Mouse (Mus musculus) kidney, postnatal 0 days (tissue): ENCODE measurements around the gene Lrp5. TPM values are rescaled to one million over a fixed set of nuclear protein-coding genes. Genes with fewer than 3 reads are reported as not detected.

ENCODE experiments used
- ATAC-seq: fragments of 200-750 bp; cut with Nextera tagmentation; replicated peaks from 2 replicates; pipeline ENCODE4 v1.8.0; 2017; ENCODE audit warnings: low read depth, moderate number of reproducible peaks, moderate TSS enrichment, moderate library complexity; ENCODE audit not compliant: low FRiP score
- DNase-seq: peaks from one replicate; pipeline ENCODE4 v3.0.0-alpha.2; 2016; ENCODE audit warnings: low spot score
- H3K27ac ChIP-seq: fragments of 300-500 bp; sonication (generic); 2 replicates; pipeline ENCODE4 v1.5.1; 2014; ENCODE audit warnings: mild to moderate bottlenecking
- H3K27me3 ChIP-seq: fragments of 300-500 bp; sonication (generic); 2 replicates; pipeline ENCODE4 v1.6.1; 2014; ENCODE audit warnings: low read length, mixed read lengths; ENCODE audit not compliant: insufficient read depth
- H3K36me3 ChIP-seq: fragments of 300-500 bp; sonication (generic); 2 replicates; pipeline ENCODE4 v1.6.1; 2014; ENCODE audit warnings: low read length, mixed read lengths; ENCODE audit not compliant: insufficient read depth
- H3K4me1 ChIP-seq: fragments of 300-500 bp; sonication (generic); replicated peaks from 2 replicates; pipeline ENCODE4 v1.6.1; 2014; ENCODE audit warnings: antibody characterized with exemption, low read length, mixed read lengths; ENCODE audit not compliant: insufficient read depth
- H3K4me2 ChIP-seq: fragments of 300-500 bp; sonication (generic); 2 replicates; pipeline ENCODE4 v1.6.1; 2014; ENCODE audit warnings: mild to moderate bottlenecking, low read length, moderate library complexity, mixed read lengths
- H3K4me3 ChIP-seq: fragments of 300-500 bp; sonication (generic); replicated peaks from 2 replicates; pipeline ENCODE4 v1.5.1; 2014; ENCODE audit warnings: low read depth, low read length
- H3K9ac ChIP-seq: fragments of 300-500 bp; sonication (generic); 2 replicates; pipeline ENCODE4 v1.6.1; 2014; ENCODE audit warnings: low read depth, low read length
- H3K9me3 ChIP-seq: fragments of 300-500 bp; sonication (generic); replicated peaks from 2 replicates; pipeline ENCODE4 v1.6.1; 2016; ENCODE audit warnings: low read length, inconsistent platforms, mixed read lengths
- CTCF ChIP-seq: IDR thresholded peaks from 2 replicates; pipeline ENCODE4 v1.5.1; 2016; ENCODE audit warnings: antibody characterized with exemption, low read depth, mild to moderate bottlenecking, moderate library complexity
- whole genome bisulfite sequencing: fragments of 180-500 bp; shearing (Covaris S2); extraction: QIAGEN DNeasy Blood & Tissue Kit; methylation state at CpG from one replicate; pipeline ENCODE4 v1.1.7; 2014; 5-methylcytosine and 5-hydroxymethylcytosine counted together
- polyA plus RNA-seq: library from polyadenylated mRNA; unstranded; fragments of >200 nt; fragmentation: Nextera tagmentation; extraction: Ambion mirVana; gene quantifications from 2 replicates; pipeline ENCODE4 v1.2.1, GENCODE M21; 2015

Lrp5 gene
- polyA plus RNA-seq, 1 experiment from 2014 or later = 3.5 TPM

DNA sequence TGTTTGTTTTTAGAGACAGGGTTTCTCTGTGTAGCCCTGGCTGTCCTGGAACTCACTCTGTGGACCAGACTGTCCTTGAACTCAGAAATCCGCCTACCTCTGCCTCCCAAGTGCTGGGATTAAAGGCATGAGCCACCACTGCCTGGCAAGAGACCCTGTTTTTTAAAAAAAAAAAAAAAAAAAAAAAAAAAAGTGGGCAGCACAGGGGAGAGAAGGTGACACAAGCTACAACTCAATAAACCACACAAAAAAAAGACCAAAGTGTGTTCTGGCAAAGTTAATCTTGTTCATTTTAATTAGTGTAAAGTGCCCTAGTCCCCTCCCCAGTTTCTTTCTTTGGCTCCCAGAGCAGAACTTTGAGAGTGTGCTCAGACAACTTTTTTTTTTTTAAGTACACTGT, 137.1 kb downstream of the Lrp5 start:
- 95% methylated on average over 1 of the region's 1 CpGs for whole genome bisulfite sequencing
- no peaks in the 10 kb centered on the region for H3K4me1 ChIP-seq
- no peaks in the 10 kb centered on the region for H3K27me3 ChIP-seq

GRCm38 (mm10) chr19:3548311-3548710, 138.1 kb downstream of the Lrp5 start:
- no peaks in the 10 kb centered on the region for H3K36me3 ChIP-seq
- H3K4me3 ChIP-seq = no peak overlapping the region
- H3K9ac ChIP-seq = no peak overlapping the region
- DNase-seq (no peak), ATAC-seq (no peak)
- H3K27ac ChIP-seq = no peak overlapping the region
- no peak overlapping the region for H3K4me2 ChIP-seq
- H3K27me3 ChIP-seq = no peaks in the 10 kb centered on the region
- TF ChIP-seq CTCF = no peak
- WGBS = 97% methylated on average over 1 of the region's 1 CpGs
- no peaks in the 10 kb centered on the region for H3K9me3 ChIP-seq
- no peaks in the 10 kb centered on the region for H3K4me1 ChIP-seq

More for the DNA sequence above, 137.1 kb downstream of the Lrp5 start:
- no peak for ATAC-seq
- no peak for TF ChIP-seq CTCF
- no peak for DNase-seq
- no peak overlapping the region for H3K4me3 ChIP-seq
- H3K4me2 ChIP-seq = no peak overlapping the region
- no peaks in the 10 kb centered on the region for H3K36me3 ChIP-seq
- no peak overlapping the region for H3K9ac ChIP-seq
- no peak overlapping the region for H3K27ac ChIP-seq
- H3K9me3 ChIP-seq = no peaks in the 10 kb centered on the region

DNA sequence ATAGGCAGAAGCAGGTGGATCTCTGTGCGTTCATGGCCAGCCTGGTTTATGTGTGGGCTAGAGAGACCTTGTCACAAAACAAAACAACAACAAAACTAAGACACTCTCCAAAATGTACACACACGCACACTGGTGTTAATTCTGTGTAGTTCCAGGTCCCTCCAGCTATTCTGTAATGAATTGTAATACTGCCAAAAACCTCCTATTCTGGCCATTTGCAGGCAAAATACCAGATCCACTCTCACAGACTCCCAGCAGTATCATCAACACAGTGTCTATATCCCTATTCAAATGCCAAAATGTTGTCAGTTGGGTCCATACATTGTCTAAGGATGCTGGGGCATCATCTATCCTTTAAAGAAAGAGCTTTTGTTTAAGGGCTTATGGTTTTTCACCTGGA, 141.4 kb downstream of the Lrp5 start:
- peaks cover 6% of the 10 kb centered on the region for H3K36me3 ChIP-seq
- DNase-seq (no peak), ATAC-seq (no peak)
- no peaks in the 10 kb centered on the region for H3K27me3 ChIP-seq
- no peak overlapping the region for H3K9ac ChIP-seq
- TF ChIP-seq CTCF = no peak
- H3K4me1 ChIP-seq = no peaks in the 10 kb centered on the region
- H3K27ac ChIP-seq = no peak overlapping the region
- 87% methylated on average over 2 of the region's 2 CpGs for WGBS
- no peak overlapping the region for H3K4me2 ChIP-seq
- no peaks in the 10 kb centered on the region for H3K9me3 ChIP-seq
- no peak overlapping the region for H3K4me3 ChIP-seq

- Histone ChIP-seq H3K4me1 (no peaks in the 10 kb centered on the region), H3K27ac (no peak overlapping the region), H3K9ac (no peak overlapping the region), H3K9me3 (no peaks in the 10 kb centered on the region), H3K27me3 (no peaks in the 10 kb centered on the region), H3K36me3 (peaks cover 6% of the 10 kb centered on the region), H3K4me3 (no peak overlapping the region), H3K4me2 (no peak overlapping the region)
- 98% methylated on average over 4 of the region's 4 CpGs for WGBS
- DNase-seq = no peak
- no peak for ATAC-seq
- no peak for TF ChIP-seq CTCF
These were observed 143.8 kb downstream of the Lrp5 start for GRCm38 (mm10) chr19:3542591-3542990.

GRCm38 (mm10) chr19:3540997-3541396, 145.4 kb downstream of the Lrp5 start:
- ATAC-seq (no peak), DNase-seq (no peak)
- H3K27me3 ChIP-seq = no peaks in the 10 kb centered on the region
- no peak overlapping the region for H3K4me3 ChIP-seq
- no peaks in the 10 kb centered on the region for H3K4me1 ChIP-seq
- TF ChIP-seq CTCF = no peak
- peaks cover 6% of the 10 kb centered on the region for H3K36me3 ChIP-seq
- H3K27ac ChIP-seq = no peak overlapping the region
- 96% methylated on average over 5 of the region's 5 CpGs for WGBS
- no peak overlapping the region for H3K9ac ChIP-seq
- H3K4me2 ChIP-seq = no peak overlapping the region
- no peaks in the 10 kb centered on the region for H3K9me3 ChIP-seq

DNA sequence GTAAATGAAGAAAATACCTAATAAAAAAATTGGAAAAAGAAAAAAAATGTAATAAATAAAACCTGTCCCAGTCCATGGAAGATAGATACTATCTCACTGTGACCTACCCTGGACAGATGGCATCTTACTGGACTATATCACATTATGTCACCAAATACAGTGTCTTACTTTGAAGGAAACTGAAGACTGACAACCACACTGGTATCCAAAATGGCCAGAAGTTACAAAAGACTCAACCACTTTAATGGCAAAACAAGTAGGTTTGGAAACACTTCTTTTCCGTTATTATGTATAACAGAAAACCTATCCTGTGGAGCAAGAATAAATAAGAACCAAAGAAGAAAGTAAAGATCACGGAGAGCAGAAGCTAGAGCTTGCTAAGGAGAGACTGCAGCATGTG, 146.1 kb downstream of the Lrp5 start:
- Histone ChIP-seq H3K27me3 (no peaks in the 10 kb centered on the region), H3K27ac (no peak overlapping the region), H3K4me2 (no peak overlapping the region), H3K36me3 (peaks cover 6% of the 10 kb centered on the region), H3K9ac (no peak overlapping the region), H3K9me3 (no peaks in the 10 kb centered on the region), H3K4me3 (no peak overlapping the region), H3K4me1 (no peaks in the 10 kb centered on the region)
- DNase-seq (no peak), ATAC-seq (no peak)
- WGBS = 96% methylated on average over 2 of the region's 2 CpGs
- no peak for TF ChIP-seq CTCF

GRCm38 (mm10) chr19:3539456-3539855, 146.9 kb downstream of the Lrp5 start:
- DNase-seq (no peak), ATAC-seq (no peak)
- no peak overlapping the region for H3K9ac ChIP-seq
- no peaks in the 10 kb centered on the region for H3K27me3 ChIP-seq
- no peak overlapping the region for H3K27ac ChIP-seq
- H3K36me3 ChIP-seq = peaks cover 6% of the 10 kb centered on the region
- TF ChIP-seq CTCF = no peak
- no peaks in the 10 kb centered on the region for H3K9me3 ChIP-seq
- H3K4me2 ChIP-seq = no peak overlapping the region
- no peaks in the 10 kb centered on the region for H3K4me1 ChIP-seq
- no peak overlapping the region for H3K4me3 ChIP-seq
- WGBS = 81% methylated on average over 5 of the region's 5 CpGs
